Comparison of ENCODE assay signal across 20 mouse cellular contexts in the genomic region with DNA sequence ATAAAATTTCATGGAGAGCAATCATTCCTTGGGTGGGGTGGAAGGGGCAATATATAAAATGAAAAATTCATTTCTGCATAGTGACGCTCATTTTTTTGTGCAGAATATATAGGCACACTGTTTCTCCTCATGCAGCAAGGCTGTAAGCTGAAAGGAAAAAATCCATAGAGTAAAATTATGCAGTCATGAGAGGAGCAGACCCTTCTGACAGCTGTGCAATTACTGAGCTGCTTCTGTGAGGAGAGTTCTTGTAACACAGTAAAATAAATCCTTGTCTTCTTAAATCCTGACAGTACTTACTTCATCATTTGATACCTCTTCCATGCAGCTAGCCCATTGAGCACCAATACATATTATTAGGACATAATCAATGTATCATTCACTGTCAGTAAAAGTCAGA.
"Had no signal": no experiment of that assay in that cellular context is flagged by ENCODE, and none has a peak within 500 bp of the region (broad histone marks: within the 10 kb centered on the region; RNA-seq: fewer than 3 reads in every experiment).

No protein-coding gene starts in this region.

- ATAC-seq: liver, postnatal 0 days; lung, postnatal 0 days had no signal

- H3K9ac ChIP-seq: liver, embryonic 13.5 days; liver, embryonic 15.5 days; liver, postnatal 0 days; lung, embryonic 15.5 days; neural tube, embryonic 13.5 days; neural tube, embryonic 15.5 days had no signal

- H3K4me2 ChIP-seq: liver, embryonic 13.5 days; liver, embryonic 15.5 days; lung, embryonic 15.5 days; neural tube, embryonic 13.5 days; neural tube, embryonic 15.5 days had no signal

- H3K36me3 ChIP-seq: liver, embryonic 13.5 days; liver, embryonic 15.5 days; lung, embryonic 15.5 days; midbrain, embryonic 10.5 days; neural tube, embryonic 13.5 days; neural tube, embryonic 15.5 days had no signal

- DNase-seq: liver, embryonic 13.5 days; liver, postnatal 0 days; lung, adult 2 months; lung, postnatal 14 days; lung, postnatal 4 days; retina, postnatal 1 day; right cerebral cortex, adult 18-20 months; right cerebral cortex, postnatal 25 days; right cerebral cortex, postnatal 4 days; spleen, adult 18-20 months; thymus, adult 18-20 months; thymus, postnatal 14 days; thymus, postnatal 36 days had no signal

- H3K4me3 ChIP-seq: liver, embryonic 13.5 days; liver, embryonic 15.5 days; lung, embryonic 15.5 days; midbrain, embryonic 10.5 days; myocyte; neural tube, embryonic 13.5 days; neural tube, embryonic 15.5 days had no signal

- H3K27ac ChIP-seq: liver, embryonic 13.5 days; liver, embryonic 15.5 days; lung, embryonic 15.5 days; midbrain, embryonic 10.5 days; neural tube, embryonic 13.5 days; neural tube, embryonic 15.5 days had no signal

- H3K4me1 ChIP-seq: liver, embryonic 13.5 days; liver, embryonic 15.5 days; lung, embryonic 15.5 days; midbrain, embryonic 10.5 days; neural tube, embryonic 13.5 days; neural tube, embryonic 15.5 days had no signal

- H3K27me3 ChIP-seq: liver, embryonic 13.5 days; liver, embryonic 15.5 days; lung, embryonic 15.5 days; neural tube, embryonic 13.5 days; neural tube, embryonic 15.5 days had no signal

- H3K9me3 ChIP-seq: liver, embryonic 13.5 days; liver, embryonic 15.5 days; lung, embryonic 15.5 days; midbrain, embryonic 10.5 days; neural tube, embryonic 13.5 days; neural tube, embryonic 15.5 days had no signal
